Mouse (Mus musculus) MEL-GATA-1-ER (cell line): ENCODE measurements around the gene Patl2.
"Not testable (repeated sequence)": the region's sequence is repeated elsewhere in the genome, so short reads cannot be mapped to it uniquely, and the experiment has no call there.

Source experiments
- DNase-seq: peaks from one replicate; pipeline ENCODE4 v3.0.0-alpha.2; 2012; ENCODE audit warnings: low read depth; ENCODE audit errors: extremely low read depth

The Patl2 gene

DNA sequence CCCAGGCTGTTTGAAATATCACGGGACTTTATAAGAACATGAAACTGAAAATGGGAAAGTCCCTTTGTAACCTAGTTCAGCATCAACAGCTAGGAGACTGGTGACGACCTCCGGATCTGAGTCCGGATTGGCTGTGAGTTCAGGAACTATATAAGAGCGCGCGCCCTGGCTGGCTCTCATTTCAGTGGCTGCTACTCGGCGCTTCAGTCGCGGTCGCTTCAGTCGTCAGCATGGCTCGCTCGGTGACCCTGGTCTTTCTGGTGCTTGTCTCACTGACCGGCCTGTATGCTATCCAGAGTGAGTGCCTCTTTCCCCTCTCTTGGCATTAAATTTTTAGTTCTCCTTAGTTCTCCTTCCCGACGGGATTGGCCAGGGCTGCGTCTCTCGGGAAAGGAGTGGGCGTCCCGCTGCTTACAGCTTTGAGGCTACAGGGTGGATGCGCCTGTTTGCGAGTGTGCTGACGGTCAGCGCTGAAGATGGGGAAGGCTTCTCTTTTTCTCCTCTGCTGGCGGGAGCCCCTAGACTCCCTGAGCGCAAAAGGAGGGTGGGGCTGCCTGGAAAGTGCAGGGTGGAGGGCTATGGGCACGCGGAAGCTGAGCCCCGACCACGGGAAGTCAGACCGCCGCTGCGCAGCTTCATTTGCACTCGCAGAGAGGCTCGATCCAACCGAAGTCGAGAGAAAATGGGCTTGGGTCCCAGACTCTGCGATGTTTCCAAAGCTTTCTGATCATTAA lies 38.3 kb downstream of the Patl2 start, which contains the start of gene B2m:
Gene B2m (plus strand): TSS at position 179 of the 734 bp plus-strand sequence.
- DNase-seq = peak; percentile 98

DNA sequence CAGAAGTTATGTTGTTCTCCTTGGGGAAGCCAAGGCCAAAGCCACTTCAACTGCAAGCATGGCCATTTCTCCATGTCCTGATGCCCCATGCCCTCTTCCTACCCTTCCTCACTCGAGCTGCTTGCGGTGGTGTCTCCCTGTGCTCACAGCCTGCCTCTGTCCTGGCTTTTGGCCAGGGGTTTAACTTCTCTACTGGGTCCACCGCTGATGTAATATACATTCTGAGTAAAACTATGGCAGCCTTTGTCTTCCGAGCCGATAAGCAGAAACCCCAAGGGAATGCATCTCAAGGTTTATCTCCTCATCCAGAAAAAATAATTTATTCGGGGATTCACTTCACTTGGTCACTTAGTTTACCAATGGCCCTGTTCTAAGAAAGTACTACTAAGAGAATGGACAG lies 39.3 kb downstream of the Patl2 start:
- DNase-seq = peak; percentile 69

DNA sequence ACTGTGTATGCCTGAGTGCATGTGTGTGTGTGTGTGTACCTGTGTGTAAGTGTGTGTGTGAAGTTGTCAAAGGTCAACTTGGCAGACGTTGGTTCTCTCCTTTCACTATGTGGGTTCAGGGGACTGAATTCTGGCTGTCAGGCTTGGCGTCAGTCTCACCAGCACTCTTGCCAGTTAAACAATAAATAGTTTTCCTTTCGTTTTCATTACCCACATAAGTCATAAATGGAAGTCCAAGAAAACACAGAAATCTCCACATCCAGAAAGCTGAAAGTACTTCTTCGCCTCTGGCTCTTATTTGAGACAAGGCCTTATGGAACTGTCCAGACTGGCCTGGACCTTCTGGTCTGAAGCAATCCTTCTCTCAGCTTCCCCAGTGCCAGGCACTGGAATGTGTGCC lies 40.2 kb downstream of the Patl2 start:
- DNase-seq = no peak

DNA sequence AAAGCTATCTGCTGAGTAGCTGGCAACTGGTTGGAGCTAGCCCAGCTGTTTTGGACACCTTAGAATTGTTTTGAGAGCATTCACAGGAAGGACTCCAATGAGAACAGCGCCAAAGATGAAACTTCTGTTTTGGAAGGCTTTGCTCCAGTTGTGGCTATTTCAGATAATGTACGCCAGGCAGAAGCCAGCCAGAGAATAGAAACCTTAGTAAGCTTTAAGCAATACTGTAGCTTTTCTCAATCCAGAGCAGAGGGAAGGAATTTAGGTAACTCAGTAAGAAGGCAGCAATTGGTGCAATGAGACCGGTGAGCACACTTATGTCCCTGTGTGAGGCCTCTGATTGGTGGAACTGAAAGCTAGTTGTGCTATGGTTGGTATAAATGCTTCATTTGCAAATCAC lies 42.9 kb downstream of the Patl2 start:
- DNase-seq = no peak

DNA sequence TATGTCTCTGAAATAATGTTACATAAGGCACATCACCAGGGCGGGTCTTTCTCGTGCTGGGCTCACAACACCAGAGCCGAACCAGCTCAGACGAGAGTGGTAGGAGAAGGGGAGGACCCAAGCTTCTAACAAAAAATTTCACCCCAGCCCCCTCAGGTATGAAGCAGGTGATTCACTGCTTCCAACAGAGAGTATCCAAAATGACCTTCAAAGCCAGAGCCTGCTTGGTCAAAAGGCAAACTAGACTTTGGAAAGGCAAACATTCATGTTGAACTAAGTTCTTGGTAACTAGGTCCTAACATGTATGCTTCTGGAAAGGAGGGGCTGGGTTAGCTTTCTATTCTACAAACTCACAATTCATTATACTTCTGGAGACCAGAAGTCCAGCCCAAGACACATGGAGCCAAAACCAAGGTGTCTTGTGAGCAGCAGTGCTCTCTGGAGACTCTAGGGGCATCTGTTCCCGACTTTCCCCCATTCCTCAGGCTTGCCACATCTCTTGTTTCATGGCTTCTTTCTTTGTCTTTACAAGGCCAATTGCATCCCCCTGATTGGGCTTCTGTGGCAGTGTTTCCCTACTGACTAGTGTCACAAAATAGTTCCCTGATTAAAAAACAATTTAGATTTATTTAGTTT lies 44.5 kb downstream of the Patl2 start:
- no peak for DNase-seq

GRCm38 (mm10) chr2:122140815-122141214 lies 45.2 kb downstream of the Patl2 start:
- no peak for DNase-seq

- peak; percentile 75 for DNase-seq
These were observed 48.0 kb downstream of the Patl2 start for GRCm38 (mm10) chr2:122137839-122138465.

DNA sequence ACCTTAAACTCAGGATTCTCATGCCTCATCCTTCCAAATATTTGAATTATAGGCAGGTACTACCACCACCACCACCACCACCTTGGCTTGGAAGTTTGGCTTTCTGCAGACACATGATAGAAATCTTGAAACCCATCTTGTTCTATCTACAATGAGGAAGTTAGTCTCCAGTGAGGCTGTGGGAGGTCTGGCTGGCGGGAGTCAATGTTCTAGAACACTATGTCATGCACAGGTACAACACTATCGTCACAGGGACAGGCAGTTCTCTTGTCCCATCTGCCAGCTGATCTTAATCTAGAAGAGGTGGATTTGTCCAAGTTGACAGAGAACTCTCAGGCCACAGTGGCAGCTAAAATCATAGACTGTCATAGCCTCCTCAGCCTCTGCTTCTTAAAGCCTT lies 53.4 kb downstream of the Patl2 start:
- DNase-seq = no peak

- DNase-seq = no peak
These were observed 53.9 kb downstream of the Patl2 start for GRCm38 (mm10) chr2:122132078-122132477.

- DNase-seq = no peak
These were observed 58.4 kb downstream of the Patl2 start for GRCm38 (mm10) chr2:122127635-122128034.

DNA sequence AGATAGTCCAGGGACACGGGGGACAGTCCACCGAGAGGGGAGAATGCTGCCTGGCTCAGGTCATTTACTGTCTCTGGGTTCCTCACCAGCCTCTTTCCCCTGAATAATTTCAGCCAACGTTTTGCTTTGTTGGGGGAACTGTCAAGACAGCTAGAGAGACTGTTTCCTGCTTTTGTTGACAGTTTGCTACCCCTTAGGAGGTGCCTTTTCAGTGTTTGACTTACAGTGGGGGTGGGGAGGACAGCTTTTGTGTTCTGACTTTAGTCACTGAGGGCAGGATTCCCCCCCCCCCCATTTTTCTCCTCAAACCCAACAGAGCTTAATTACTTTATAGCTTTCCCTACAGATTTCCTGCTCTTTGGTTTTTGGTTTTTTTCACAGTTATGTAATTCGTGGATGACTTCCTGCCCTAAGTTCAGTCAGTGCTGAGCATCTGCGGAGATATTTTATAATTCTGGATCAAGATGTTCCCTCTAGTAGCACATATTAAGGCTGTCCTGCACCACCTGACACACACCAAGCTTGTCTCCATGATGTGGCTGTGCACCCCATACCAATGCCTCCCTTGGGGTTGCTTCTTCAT lies 59.1 kb downstream of the Patl2 start:
- no peak for DNase-seq

DNA sequence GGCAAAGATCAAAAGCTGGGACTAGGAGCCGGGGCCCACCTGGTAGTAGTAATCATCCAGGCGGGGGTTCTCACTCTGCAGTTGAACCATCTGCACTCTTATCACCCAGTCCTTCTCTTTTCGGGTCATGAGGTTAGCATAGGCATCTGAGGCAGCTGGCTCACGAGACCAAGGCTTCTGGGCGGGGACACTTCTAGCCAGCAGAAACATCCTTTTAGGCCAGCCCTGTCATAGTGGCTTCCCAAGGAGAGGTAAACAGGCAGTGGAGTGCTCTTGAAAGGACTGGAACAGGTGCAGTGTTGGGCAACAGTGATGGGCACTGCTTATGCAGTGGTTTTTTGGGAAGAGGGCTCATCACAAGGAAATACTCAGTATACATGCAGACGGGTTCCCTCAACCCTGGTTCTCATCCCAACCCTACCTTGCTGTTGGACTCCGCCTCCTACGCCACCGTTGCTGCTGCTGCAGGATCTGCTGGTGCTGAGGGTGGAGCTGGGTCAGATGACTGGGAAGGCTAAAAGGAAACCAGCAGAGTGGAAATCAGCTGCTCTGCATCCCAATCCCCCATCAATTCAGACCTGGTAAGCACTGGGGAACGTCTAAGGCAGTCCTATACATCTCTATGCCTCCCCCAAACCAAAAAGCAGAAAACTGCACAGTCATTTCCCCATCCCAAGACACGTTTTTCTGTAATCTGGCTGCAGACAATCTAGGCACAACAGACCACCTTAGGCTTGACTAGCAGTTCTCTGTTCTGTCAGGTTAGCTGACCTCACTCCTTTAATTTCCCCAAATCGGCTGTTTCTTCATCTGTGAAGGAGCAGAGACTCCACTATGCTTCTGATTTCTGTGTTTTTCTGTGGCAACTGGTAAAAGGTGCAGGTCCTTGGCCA lies 60.1 kb downstream of the Patl2 start:
- DNase-seq = peak; percentile 67

DNA sequence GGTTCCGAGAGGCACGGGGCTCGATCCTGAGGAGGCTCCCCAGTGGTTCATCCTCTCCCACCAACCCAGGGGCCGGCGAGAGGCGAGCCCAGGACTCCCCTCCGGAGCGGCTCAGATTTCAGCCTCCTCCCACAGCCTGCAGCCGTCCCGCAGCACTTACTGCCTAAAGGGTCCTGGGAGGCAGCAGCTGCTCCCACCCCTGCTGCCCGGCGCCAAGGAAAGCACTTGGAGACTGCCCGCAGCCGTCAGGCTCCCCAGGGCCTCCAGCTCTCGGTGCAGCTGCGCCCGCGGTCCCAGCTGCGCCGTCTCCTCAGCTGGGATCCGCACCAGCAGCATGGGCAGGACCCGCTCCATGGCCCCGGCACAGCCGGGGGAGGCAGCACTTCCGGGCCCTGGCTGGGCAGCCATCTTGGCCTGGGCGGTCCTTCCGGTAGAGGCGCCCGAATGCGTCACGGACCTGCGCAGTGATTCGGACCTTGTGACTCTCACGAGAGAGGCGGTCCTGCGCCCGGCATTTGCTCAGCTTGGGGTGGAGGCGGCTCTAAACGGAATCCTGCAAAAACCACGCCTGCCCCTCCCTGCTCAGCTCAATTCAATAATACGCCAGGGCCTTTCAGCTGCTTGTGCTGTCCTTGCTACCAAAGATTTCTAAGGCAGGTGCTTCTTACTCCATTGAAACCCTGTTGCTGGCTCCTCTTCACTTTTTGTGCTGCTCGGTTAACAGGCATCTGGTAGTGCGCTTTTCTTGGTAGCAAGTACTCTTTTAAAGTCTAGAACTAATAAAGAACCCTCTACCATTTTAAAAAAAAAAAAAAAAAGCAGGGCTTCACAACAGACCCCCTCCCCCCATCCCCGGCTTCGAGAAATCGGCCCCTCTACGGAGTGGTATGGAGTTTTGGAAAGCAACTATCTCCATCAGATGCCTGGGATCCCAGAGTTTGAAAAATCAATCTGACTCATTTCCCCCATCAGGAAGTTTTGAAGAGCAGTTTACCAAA lies 67.7 kb downstream of the Patl2 start, which contains the start of gene Spg11:
Gene Spg11 (minus strand): TSS at position 426 of the 998 bp plus-strand sequence.
- DNase-seq = peak; percentile 89

DNA sequence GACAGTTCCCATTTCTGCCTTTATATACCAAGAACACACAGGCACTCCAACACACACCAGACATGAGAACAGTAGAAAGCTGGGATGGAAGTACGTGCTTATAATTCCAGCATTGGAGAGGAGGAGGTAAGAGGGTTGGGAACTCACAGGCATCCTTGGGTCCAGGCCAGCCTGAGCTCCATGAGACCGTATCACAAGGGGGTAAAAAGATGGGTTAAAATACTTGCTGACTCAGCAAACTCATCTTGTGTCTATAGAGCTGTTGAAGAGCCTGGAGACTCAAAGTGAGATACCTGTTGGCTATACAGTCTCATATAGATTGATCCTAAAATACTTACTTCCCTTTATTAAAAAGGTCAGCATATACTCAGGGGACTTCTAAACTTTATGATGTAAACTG lies 69.1 kb downstream of the Patl2 start:
- no peak for DNase-seq

GRCm38 (mm10) chr2:122109714-122110113 lies 76.3 kb downstream of the Patl2 start:
- DNase-seq = no peak

- DNase-seq = no peak
These were observed 77.9 kb downstream of the Patl2 start for GRCm38 (mm10) chr2:122108101-122108500.

DNA sequence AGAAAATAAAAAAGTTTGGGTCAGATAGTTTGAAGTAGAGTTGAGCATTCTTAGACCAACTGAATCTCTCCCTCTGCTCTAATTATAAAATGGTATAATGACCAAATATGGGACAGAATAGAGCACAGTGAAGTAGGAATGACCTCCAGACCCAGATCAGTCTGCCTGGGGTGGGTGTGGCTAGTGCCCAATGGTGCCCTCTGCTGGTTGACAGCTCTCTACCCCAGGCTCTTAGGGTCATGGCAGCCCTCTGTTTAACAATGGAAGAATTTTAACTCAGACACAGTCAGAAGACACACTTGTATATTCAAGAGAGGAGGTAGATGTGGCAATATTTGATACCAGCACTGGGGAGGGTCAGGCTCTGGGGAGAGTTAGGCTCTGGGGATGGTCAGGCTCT lies 83.9 kb downstream of the Patl2 start:
- DNase-seq = no peak

- DNase-seq = not testable (repeated sequence)
These were observed 88.3 kb downstream of the Patl2 start for GRCm38 (mm10) chr2:122097686-122098085.

DNA sequence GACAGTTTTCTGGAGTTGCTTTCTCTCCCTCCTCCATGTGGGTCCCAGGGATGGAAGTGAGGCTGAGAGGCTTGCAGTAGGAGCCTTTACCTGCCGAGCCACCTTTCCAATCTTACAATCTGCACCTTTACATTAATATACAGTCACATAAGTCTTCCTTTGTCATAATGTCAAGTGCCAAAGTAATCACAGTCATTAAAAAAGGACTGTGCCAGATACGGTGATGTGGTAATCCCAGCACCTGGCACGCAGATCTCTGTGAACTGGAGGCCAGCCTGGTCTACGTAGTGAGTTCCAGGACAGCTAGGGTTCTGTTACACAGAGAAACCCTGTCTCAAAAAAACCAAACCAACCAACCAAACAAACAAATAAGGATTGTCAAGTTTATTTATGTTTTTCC lies 92.1 kb downstream of the Patl2 start:
- no peak for DNase-seq

DNA sequence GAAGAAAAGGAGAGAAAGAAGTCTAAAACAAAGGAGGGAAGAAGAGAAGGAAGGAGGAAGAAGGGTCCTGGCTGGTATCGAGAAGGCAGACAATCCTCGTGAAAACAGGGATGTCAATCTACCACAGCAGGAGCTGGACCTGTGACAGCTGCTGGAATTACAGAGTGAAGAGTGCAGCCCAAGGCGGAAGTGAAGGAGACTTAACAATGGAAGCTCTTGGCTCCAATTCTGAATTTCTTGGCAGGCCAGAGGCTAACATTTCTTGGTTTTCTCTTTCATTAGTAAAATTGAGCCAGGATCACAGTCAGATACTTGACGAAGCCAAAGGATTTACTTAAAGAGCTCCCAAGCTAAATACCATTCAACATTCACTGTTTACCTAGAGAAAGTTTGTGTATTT lies 99.5 kb downstream of the Patl2 start:
- DNase-seq = no peak
